Mouse (Mus musculus) hindbrain, embryonic 13.5 days (tissue): ENCODE data around the gene Duox1. TPM values are rescaled to one million over a fixed set of nuclear protein-coding genes. Genes with fewer than 3 reads are reported as not detected.
A peak's percentile ranks its signal among the peaks of the same experiment; 100 is the strongest.

Source experiments
- ATAC-seq: fragments of 200-750 bp; cut with Nextera tagmentation; 2 replicates; pipeline ENCODE4 v1.8.0; 2017; ENCODE audit warnings: moderate TSS enrichment; ENCODE audit not compliant: low FRiP score
- H3K27ac ChIP-seq: fragments of 300-500 bp; sonication (generic); 2 replicates; pipeline ENCODE4 v1.5.1; 2015; ENCODE audit warnings: inconsistent platforms, mild to moderate bottlenecking, moderate library complexity
- H3K27me3 ChIP-seq: fragments of 300-500 bp; sonication (generic); 2 replicates; pipeline ENCODE4 v1.6.1; 2015; ENCODE audit warnings: mild to moderate bottlenecking, inconsistent platforms
- H3K36me3 ChIP-seq: fragments of 300-500 bp; sonication (generic); 2 replicates; pipeline ENCODE4 v1.6.1; 2015; ENCODE audit warnings: mild to moderate bottlenecking, inconsistent platforms
- H3K4me1 ChIP-seq: fragments of 300-500 bp; sonication (generic); replicated peaks from 2 replicates; pipeline ENCODE4 v1.6.1; 2015; ENCODE audit warnings: inconsistent platforms
- H3K4me2 ChIP-seq: fragments of 300-500 bp; sonication (generic); 2 replicates; pipeline ENCODE4 v1.6.1; 2015; ENCODE audit warnings: inconsistent platforms, mild to moderate bottlenecking, moderate library complexity
- H3K4me3 ChIP-seq: fragments of 300-500 bp; sonication (generic); 2 replicates; pipeline ENCODE4 v1.5.1; 2015; ENCODE audit warnings: mild to moderate bottlenecking, inconsistent platforms
- H3K9ac ChIP-seq: fragments of 300-500 bp; sonication (generic); 2 replicates; pipeline ENCODE4 v1.6.1; 2015; ENCODE audit warnings: mild to moderate bottlenecking, inconsistent platforms
- H3K9me3 ChIP-seq: fragments of 300-500 bp; sonication (generic); 2 replicates; pipeline ENCODE4 v1.6.1; 2016; ENCODE audit warnings: inconsistent platforms
- WGBS: fragments of 180-500 bp; shearing (Covaris S2); methylation state at CpG from one replicate; pipeline ENCODE4 v1.1.7; 2015; 5-methylcytosine and 5-hydroxymethylcytosine counted together
- polyA plus RNA-seq: library from polyadenylated mRNA; unstranded; fragments of >200 nt; fragmentation: Nextera tagmentation; extraction: Ambion mirVana; gene quantifications from 2 replicates; pipeline ENCODE4 v1.2.1, GENCODE M21; 2015

Duox1 gene
- polyA plus RNA-seq, 1 experiment from 2014 or later, result 0.16 TPM

DNA sequence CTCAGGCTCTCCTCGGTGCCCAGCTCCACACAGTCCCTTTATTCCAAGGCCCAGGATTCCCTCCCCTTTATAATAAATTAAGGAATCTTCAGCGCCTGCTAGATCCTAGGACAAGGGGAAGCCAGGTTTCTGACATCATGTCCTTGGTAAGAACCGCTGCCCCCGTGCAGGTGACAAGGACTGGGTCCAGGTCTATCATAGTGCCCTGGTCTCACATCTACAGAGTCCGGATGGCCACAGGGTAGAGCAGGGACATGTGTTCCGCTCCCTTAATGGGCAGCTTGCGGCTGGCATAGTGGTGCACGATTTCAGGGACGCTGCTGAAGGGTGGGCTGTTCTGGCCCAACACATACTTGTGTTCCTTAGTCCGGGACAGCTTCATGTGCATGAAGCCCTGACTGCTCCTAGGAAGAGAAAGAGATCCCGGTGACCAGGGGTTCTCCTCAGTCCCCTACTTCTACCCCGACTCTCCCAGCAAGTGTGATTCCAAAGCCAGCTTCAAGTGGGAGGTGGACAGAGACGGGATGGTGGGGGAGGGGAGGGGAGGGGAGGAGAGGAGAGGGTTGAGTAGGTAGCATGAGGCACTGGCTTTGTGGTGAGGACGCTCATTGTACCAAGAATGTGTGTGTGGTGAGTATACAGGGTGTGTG lies 33.8 kb downstream of the Duox1 start:
- peak overlapping the region; percentile 59 for H3K4me2 ChIP-seq
- WGBS, result 6% methylated on average over 14 of the region's 14 CpGs
- peak overlapping the region; percentile 88 for H3K9ac ChIP-seq
- H3K27me3 ChIP-seq, result no peaks in the 10 kb centered on the region
- H3K4me1 ChIP-seq, result peaks cover 66% of the 10 kb centered on the region
- peak overlapping the region; percentile 47 for H3K4me3 ChIP-seq
- H3K9me3 ChIP-seq, result no peaks in the 10 kb centered on the region
- H3K27ac ChIP-seq, result peak overlapping the region; percentile 100
- ATAC-seq, result peak; percentile 30
- peaks cover 14% of the 10 kb centered on the region; the same call in 1 of the 2 replicates for H3K36me3 ChIP-seq

- 55% methylated on average over 5 of the region's 5 CpGs for WGBS
- Histone ChIP-seq H3K27ac (peak overlapping the region; percentile 100), H3K36me3 (peaks cover 26% of the 10 kb centered on the region), H3K4me1 (peaks cover 85% of the 10 kb centered on the region), H3K4me2 (0 out of 2 replicates have a peak overlapping the region, but pooled peaks have one; percentile 10), H3K9me3 (no peaks in the 10 kb centered on the region), H3K27me3 (no peaks in the 10 kb centered on the region), H3K9ac (no peak overlapping the region), H3K4me3 (no peak overlapping the region)
- peak; percentile 8; the same call in 1 of the 2 replicates for ATAC-seq
Observed at GRCm38 (mm10) chr2:122351156-122351930, 35.9 kb downstream of the Duox1 start.

DNA sequence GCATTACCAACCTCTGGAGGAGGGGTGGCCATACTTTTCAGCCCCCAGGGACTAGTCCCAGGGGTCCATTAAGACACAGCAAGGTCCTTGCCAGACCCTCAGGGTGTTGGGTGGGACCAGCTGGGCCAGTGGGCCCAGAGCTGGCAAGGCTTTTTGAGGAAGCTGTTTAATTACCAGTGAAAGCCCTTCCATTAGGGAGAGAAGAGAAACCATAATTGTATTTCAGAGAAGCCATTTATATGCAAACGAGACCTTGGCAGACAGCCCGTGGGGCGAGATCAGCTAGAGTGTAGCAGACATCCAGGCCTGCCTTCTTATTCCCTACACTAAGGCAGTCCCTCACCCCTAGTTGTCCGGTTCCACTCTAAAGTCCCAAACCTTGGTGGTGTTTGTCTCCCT lies 36.5 kb downstream of the Duox1 start:
- WGBS, result 20% methylated on average over 4 of the region's 4 CpGs
- Histone ChIP-seq H3K4me3 (no peak overlapping the region), H3K27me3 (no peaks in the 10 kb centered on the region), H3K4me2 (0 out of 2 replicates have a peak overlapping the region, but pooled peaks have one; percentile 10), H3K9ac (no peak overlapping the region), H3K36me3 (peaks cover 32% of the 10 kb centered on the region), H3K4me1 (peaks cover 87% of the 10 kb centered on the region), H3K27ac (peak overlapping the region; percentile 100), H3K9me3 (no peaks in the 10 kb centered on the region)
- ATAC-seq, result peak; percentile 45

GRCm38 (mm10) chr2:122352992-122353391 lies 37.5 kb downstream of the Duox1 start:
- Histone ChIP-seq H3K9me3 (no peaks in the 10 kb centered on the region), H3K4me3 (no peak overlapping the region), H3K4me1 (peaks cover 82% of the 10 kb centered on the region), H3K4me2 (no peak overlapping the region), H3K27ac (peak overlapping the region; percentile 100), H3K36me3 (peaks cover 42% of the 10 kb centered on the region), H3K27me3 (no peaks in the 10 kb centered on the region), H3K9ac (peak overlapping the region; percentile 55)
- 78% methylated on average over 6 of the region's 6 CpGs for WGBS
- ATAC-seq, result no peak

DNA sequence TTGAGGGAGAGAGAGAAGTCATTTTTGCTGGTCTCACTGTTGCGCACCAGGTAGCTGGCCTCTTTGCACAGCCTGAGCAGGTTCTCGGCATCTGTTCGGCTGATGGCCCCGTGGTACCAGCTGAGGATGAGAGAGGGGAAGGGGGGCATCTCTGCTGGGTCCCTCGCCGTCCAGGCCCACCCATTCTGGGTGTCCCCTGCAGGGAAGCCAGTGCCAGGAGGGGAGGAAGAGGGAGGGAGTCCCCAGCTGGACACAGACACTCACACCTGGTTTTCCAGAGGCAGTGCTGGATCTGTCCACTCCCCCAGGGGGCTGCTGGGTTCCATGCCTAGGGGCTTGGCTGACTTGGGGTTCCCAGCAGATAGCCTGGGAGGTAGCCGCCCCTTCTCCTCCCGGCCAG lies 38.3 kb downstream of the Duox1 start:
- Histone ChIP-seq H3K4me2 (no peak overlapping the region), H3K27ac (peak overlapping the region; percentile 100), H3K4me1 (peaks cover 76% of the 10 kb centered on the region), H3K27me3 (no peaks in the 10 kb centered on the region), H3K9me3 (no peaks in the 10 kb centered on the region), H3K36me3 (peaks cover 46% of the 10 kb centered on the region), H3K4me3 (no peak overlapping the region), H3K9ac (peak overlapping the region; percentile 39)
- ATAC-seq, result no peak
- WGBS, result 74% methylated on average over 8 of the region's 8 CpGs

- Histone ChIP-seq H3K4me2 (no peak overlapping the region), H3K4me1 (peaks cover 70% of the 10 kb centered on the region), H3K27me3 (no peaks in the 10 kb centered on the region), H3K27ac (peak overlapping the region; percentile 100), H3K36me3 (peaks cover 52% of the 10 kb centered on the region), H3K9me3 (no peaks in the 10 kb centered on the region), H3K4me3 (no peak overlapping the region), H3K9ac (peak overlapping the region; percentile 39)
- 52% methylated on average over 12 of the region's 12 CpGs for WGBS
- no peak for ATAC-seq
Observed at GRCm38 (mm10) chr2:122354191-122354929, 38.9 kb downstream of the Duox1 start.

DNA sequence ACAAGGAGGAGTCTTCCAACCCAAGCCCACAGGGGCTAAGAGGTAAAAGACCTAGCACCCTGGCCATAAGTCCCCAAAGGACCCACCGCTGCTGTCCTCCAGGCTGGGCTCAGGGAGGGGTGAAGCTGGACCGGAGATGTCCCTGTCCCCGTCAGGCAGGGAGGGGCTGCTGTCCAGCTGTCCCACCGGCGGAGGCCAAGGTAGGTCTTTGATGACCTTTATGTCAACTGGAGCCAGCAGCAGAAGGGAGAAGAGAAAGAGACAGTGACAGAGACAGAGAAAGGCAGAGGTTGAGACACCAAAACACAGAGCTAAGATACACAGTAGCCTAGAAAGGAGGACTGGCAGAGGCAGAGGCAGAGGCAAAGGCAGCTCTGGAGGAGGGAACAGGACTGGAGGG lies 39.9 kb downstream of the Duox1 start:
- no peaks in the 10 kb centered on the region for H3K27me3 ChIP-seq
- no peak overlapping the region for H3K9ac ChIP-seq
- H3K4me3 ChIP-seq, result no peak overlapping the region
- peaks cover 60% of the 10 kb centered on the region for H3K4me1 ChIP-seq
- H3K27ac ChIP-seq, result 0 out of 2 replicates have a peak overlapping the region, but pooled peaks have one; percentile 44
- no peak overlapping the region for H3K4me2 ChIP-seq
- no peak for ATAC-seq
- peaks cover 55% of the 10 kb centered on the region for H3K36me3 ChIP-seq
- no peaks in the 10 kb centered on the region for H3K9me3 ChIP-seq
- WGBS, result 90% methylated on average over 5 of the region's 5 CpGs

DNA sequence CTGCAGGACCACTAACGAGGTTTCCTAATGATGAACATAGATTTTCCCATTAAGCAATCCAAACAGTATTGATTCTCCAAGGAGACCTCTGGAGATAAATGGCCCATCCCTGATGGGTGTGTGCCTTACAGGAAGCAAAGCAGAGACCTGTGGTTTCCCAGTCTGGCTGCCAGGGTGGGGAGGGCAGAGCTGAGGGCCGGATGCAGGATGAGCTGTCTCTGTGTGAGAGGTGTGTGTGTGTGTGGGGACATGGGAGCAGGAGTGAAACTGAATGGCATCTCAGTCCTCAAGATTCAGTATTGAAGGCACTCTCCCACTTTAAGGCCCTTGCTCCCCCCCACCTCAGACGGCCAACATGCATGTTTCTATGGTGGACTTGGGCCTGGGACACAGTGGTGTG lies 40.7 kb downstream of the Duox1 start:
- whole genome bisulfite sequencing, result 72% methylated on average over 3 of the region's 3 CpGs
- no peak for ATAC-seq
- Histone ChIP-seq H3K36me3 (peaks cover 55% of the 10 kb centered on the region), H3K4me3 (no peak overlapping the region), H3K27me3 (no peaks in the 10 kb centered on the region), H3K9ac (no peak overlapping the region), H3K9me3 (no peaks in the 10 kb centered on the region), H3K27ac (no peak overlapping the region), H3K4me1 (peaks cover 61% of the 10 kb centered on the region), H3K4me2 (no peak overlapping the region)

GRCm38 (mm10) chr2:122360310-122360709 lies 44.8 kb downstream of the Duox1 start:
- H3K9ac ChIP-seq, result no peak overlapping the region
- no peak overlapping the region for H3K27ac ChIP-seq
- no peak for ATAC-seq
- no peak overlapping the region for H3K4me2 ChIP-seq
- peaks cover 54% of the 10 kb centered on the region for H3K36me3 ChIP-seq
- H3K4me3 ChIP-seq, result no peak overlapping the region
- H3K27me3 ChIP-seq, result no peaks in the 10 kb centered on the region
- H3K4me1 ChIP-seq, result peaks cover 38% of the 10 kb centered on the region
- WGBS, result 84% methylated on average over 6 of the region's 6 CpGs
- H3K9me3 ChIP-seq, result no peaks in the 10 kb centered on the region

DNA sequence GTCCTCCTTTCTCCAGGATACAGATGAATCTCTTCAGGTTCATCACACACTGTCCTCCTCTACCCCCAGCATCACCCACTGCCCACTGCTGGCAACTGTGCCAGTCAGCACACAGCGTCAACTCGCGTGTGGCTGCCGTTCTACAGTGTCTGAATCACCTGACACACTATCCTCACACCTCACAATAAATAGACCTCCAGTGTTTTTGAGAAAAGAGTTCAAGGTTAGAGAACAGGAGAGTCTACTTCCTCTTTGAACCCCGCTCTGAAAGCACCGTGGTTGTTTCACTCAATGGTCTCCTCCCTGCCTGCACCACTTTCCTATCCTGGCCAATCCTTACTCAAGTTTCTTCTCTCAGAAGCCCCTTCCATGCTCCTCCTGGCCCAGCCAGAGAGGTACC lies 45.7 kb downstream of the Duox1 start:
- Histone ChIP-seq H3K27ac (no peak overlapping the region), H3K4me1 (peaks cover 40% of the 10 kb centered on the region), H3K27me3 (no peaks in the 10 kb centered on the region), H3K4me3 (no peak overlapping the region), H3K4me2 (no peak overlapping the region), H3K9ac (no peak overlapping the region), H3K9me3 (no peaks in the 10 kb centered on the region), H3K36me3 (peaks cover 46% of the 10 kb centered on the region)
- 93% methylated on average over 6 of the region's 6 CpGs for WGBS
- no peak for ATAC-seq

DNA sequence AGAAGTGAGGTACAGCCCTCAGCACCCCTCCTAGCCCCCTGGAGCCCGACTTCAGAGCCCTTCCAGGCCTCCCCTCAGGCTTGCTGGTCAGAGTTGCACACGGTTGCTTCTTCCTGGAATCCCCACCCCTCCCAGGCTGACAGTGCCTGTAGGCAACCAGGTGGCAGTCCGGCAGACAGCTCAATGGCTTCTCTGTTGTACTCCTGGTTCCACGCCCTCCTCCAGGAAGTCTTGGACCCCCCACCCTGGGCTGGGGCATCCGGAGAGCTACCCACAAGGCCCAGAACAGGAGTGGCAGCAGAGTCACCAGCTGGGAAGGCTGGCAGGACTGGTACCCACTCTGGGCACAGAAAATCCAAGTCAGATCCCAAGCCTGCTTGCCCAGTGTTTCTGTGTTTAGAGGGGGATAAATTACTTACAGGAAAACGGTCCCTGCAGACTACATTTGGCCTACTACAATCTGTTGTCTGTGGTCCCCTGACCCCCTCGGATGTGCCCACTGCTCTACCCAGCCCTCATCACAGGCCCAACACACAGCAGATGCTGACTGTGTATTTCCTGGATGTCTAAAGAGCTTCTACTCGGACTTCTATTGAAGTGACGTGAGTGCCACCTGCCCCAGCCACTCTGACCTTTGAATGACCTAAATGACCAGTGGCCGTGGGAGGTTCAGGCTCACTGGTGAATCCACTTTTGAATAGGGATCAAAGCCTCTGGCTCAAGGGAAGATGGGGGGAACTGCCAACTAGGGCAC lies 46.6 kb downstream of the Duox1 start:
- H3K9me3 ChIP-seq, result no peaks in the 10 kb centered on the region
- no peaks in the 10 kb centered on the region for H3K27me3 ChIP-seq
- no peak for ATAC-seq
- H3K27ac ChIP-seq, result no peak overlapping the region
- H3K36me3 ChIP-seq, result peaks cover 38% of the 10 kb centered on the region
- peak overlapping the region; percentile 39; the same call in 1 of the 2 replicates for H3K9ac ChIP-seq
- no peak overlapping the region for H3K4me2 ChIP-seq
- WGBS, result 61% methylated on average over 10 of the region's 10 CpGs
- H3K4me1 ChIP-seq, result peaks cover 44% of the 10 kb centered on the region
- H3K4me3 ChIP-seq, result no peak overlapping the region
